Mouse (Mus musculus) spleen, embryonic (tissue): ENCODE data around the gene Aacs.
"Not testable (repeated sequence)": the region's sequence is repeated elsewhere in the genome, so short reads cannot be mapped to it uniquely, and the experiment has no call there.

Source experiments
- CTCF ChIA-PET: fragments of 350-600 bp; sonication (Branson Sonifier 250); formaldehyde crosslinking; loops from one replicate; lab custom pipeline; 2022; lab: Charles Lee

Gene Aacs

GRCm38 (mm10) chr5:125475601-125476285 is at the start of gene Aacs:
Gene Aacs, plus strand, starts transcription at chr5:125475814.
- CTCF ChIA-PET, result no interaction called here

- CTCF ChIA-PET, result no interaction called here
Observed at GRCm38 (mm10) chr5:125426343-125426742, 49.3 kb upstream of the Aacs start.

- CTCF ChIA-PET, result interaction anchor here (0.6 to 1.2 kb wide), 2 partner anchors 8 to 12 kb away, joined by 4 to 9 read pairs; no protein-coding TSS in a partner anchor
Observed at GRCm38 (mm10) chr5:125432324-125432723, 43.3 kb upstream of the Aacs start.

GRCm38 (mm10) chr5:125433793-125434337 is 41.7 kb upstream of the Aacs start, which contains the start of gene Dhx37:
Gene Dhx37, minus strand, starts transcription at chr5:125434121.
- CTCF ChIA-PET, result no interaction called here

GRCm38 (mm10) chr5:125434347-125434746 is 41.3 kb upstream of the Aacs start:
- CTCF ChIA-PET, result not testable (repeated sequence)

GRCm38 (mm10) chr5:125440583-125441233 is 34.9 kb upstream of the Aacs start:
- CTCF ChIA-PET, result interaction anchor here (0.6 kb wide), 1 partner anchor 46 kb away, joined by 5 read pairs; no protein-coding TSS in a partner anchor

GRCm38 (mm10) chr5:125441234-125442114 is 34.1 kb upstream of the Aacs start, which contains the start of gene Bri3bp:
Gene Bri3bp, plus strand, starts transcription at chr5:125441568.
- CTCF ChIA-PET, result interaction anchor here (0.6 kb wide), 1 partner anchor 16 kb away, joined by 3 read pairs; no protein-coding TSS in a partner anchor

GRCm38 (mm10) chr5:125442136-125442995 is 33.2 kb upstream of the Aacs start:
- CTCF ChIA-PET, result interaction anchor here (0.5 to 0.6 kb wide), 2 partner anchors 15 to 31 kb away, joined by 3 read pairs; no protein-coding TSS in a partner anchor

- CTCF ChIA-PET, result interaction anchor here (0.5 kb wide), 1 partner anchor 32 kb away, joined by 3 read pairs; no protein-coding TSS in a partner anchor
Observed at GRCm38 (mm10) chr5:125443335-125443734, 32.3 kb upstream of the Aacs start.

GRCm38 (mm10) chr5:125443915-125444314 is 31.7 kb upstream of the Aacs start:
- CTCF ChIA-PET, result no interaction called here

GRCm38 (mm10) chr5:125444554-125444953 is 31.1 kb upstream of the Aacs start:
- CTCF ChIA-PET, result no interaction called here

- CTCF ChIA-PET, result no interaction called here
Observed at GRCm38 (mm10) chr5:125446344-125446743, 29.3 kb upstream of the Aacs start.

- CTCF ChIA-PET, result no interaction called here
Observed at GRCm38 (mm10) chr5:125448026-125448425, 27.6 kb upstream of the Aacs start.

- CTCF ChIA-PET, result no interaction called here
Observed at GRCm38 (mm10) chr5:125448631-125449030, 27.0 kb upstream of the Aacs start.

- CTCF ChIA-PET, result no interaction called here
Observed at GRCm38 (mm10) chr5:125449306-125449705, 26.3 kb upstream of the Aacs start.

- CTCF ChIA-PET, result no interaction called here
Observed at GRCm38 (mm10) chr5:125452573-125452972, 23.0 kb upstream of the Aacs start.

GRCm38 (mm10) chr5:125456100-125456499 is 19.5 kb upstream of the Aacs start:
- CTCF ChIA-PET, result no interaction called here

GRCm38 (mm10) chr5:125457538-125457937 is 18.1 kb upstream of the Aacs start:
- CTCF ChIA-PET, result interaction anchor here (0.6 kb wide), 1 partner anchor 16 kb away, joined by 3 read pairs; no protein-coding TSS in a partner anchor

- CTCF ChIA-PET, result interaction anchor here (0.6 kb wide), 1 partner anchor 92 kb away, joined by 4 read pairs; no protein-coding TSS in a partner anchor
Observed at GRCm38 (mm10) chr5:125460574-125460973, 15.0 kb upstream of the Aacs start.

- CTCF ChIA-PET, result no interaction called here
Observed at GRCm38 (mm10) chr5:125461868-125462445, 13.7 kb upstream of the Aacs start.
